Mouse (Mus musculus): ENCODE results near the gene Fancg.

DNA sequence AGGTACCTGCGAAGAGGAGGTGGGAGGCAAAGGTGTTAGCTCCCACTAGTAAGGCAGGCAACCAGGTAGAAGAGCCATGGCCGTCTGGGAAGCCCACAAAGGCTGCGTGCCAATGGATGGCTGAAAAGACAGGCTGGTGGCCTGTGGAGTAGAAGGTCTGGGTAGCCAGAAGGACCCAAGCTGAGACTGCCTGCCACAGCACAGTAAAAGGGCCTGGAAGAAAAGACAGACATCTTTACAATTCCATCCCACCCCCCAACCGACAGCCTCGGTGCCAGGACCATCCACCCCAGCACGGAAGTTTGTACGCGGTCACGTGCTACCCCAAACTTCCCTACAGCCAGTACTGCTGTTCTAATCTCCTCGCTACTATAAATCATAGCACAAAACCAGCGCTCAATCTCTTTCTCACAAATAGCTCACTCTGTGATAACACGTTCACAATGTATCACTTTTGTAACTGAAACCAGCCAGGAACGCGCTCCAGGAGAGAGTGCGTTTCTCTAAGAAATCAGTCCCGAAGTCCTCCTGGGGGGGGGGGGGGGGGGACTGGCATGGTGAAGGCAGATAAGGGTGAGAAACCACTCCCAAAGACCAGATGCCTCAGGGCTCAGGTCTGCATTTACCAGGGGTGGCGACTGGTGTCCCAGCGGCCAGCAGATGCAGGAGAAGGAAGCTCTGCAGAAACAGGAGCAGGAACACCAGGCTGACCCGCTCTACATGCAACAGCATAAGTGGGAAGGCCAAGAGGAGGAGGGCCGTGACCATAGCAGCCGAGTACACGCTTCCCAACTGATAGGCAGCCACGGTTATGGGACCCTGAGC is 9.5 kb upstream of the Fancg start:
- TF ChIP-seq CTCF (IDR thresholded peaks at IDR 0.05; ENCODE audit: low read depth) (no peak), EP300 (IDR thresholded peaks at IDR 0.05; ENCODE audit: low read depth) (no peak)

All from liver, postnatal 0 days (tissue).